Mouse (Mus musculus) kidney, embryonic 14.5 days (tissue): ENCODE measurements around the gene Dhrs9. TPM values are rescaled to one million over a fixed set of nuclear protein-coding genes. Genes with fewer than 3 reads are reported as not detected.

Experiments
- ATAC-seq: fragments of 200-750 bp; cut with Nextera tagmentation; 2 replicates; pipeline ENCODE4 v1.8.0; 2017; ENCODE audit warnings: moderate number of reproducible peaks, mild to moderate bottlenecking, moderate TSS enrichment, moderate library complexity; ENCODE audit not compliant: low FRiP score, low TSS enrichment
- H3K27ac ChIP-seq: fragments of 300-500 bp; sonication (generic); 2 replicates; pipeline ENCODE4 v1.5.1; 2014; ENCODE audit warnings: low read depth, mild to moderate bottlenecking, low read length, moderate library complexity, mixed read lengths
- H3K27me3 ChIP-seq: fragments of 300-500 bp; sonication (generic); 2 replicates; pipeline ENCODE4 v1.6.1; 2014; ENCODE audit warnings: mild to moderate bottlenecking, low read length; ENCODE audit not compliant: control insufficient read depth, insufficient read depth
- H3K36me3 ChIP-seq: fragments of 300-500 bp; sonication (generic); 2 replicates; pipeline ENCODE4 v1.6.1; 2014; ENCODE audit warnings: low read length, mixed read lengths; ENCODE audit not compliant: control insufficient read depth, insufficient read depth
- H3K4me1 ChIP-seq: fragments of 300-500 bp; sonication (generic); 2 replicates; pipeline ENCODE4 v1.6.1; 2014; ENCODE audit warnings: low read length, mixed read lengths; ENCODE audit not compliant: control insufficient read depth, insufficient read depth
- H3K4me2 ChIP-seq: fragments of 300-500 bp; sonication (generic); replicated peaks from 2 replicates; pipeline ENCODE4 v1.6.1; 2014; ENCODE audit warnings: low read depth, mild to moderate bottlenecking, low read length
- H3K4me3 ChIP-seq: fragments of 300-500 bp; sonication (generic); 2 replicates; pipeline ENCODE4 v1.5.1; 2014; ENCODE audit warnings: mild to moderate bottlenecking, low read length
- H3K9ac ChIP-seq: fragments of 300-500 bp; sonication (generic); 2 replicates; pipeline ENCODE4 v1.6.1; 2014; ENCODE audit warnings: low read depth, mild to moderate bottlenecking, low read length, moderate library complexity
- H3K9me3 ChIP-seq: fragments of 300-500 bp; sonication (generic); 2 replicates; pipeline ENCODE4 v1.6.1; 2016; ENCODE audit warnings: low read length; ENCODE audit not compliant: control insufficient read depth
- WGBS: fragments of 180-500 bp; shearing (Covaris S2); extraction: QIAGEN DNeasy Blood & Tissue Kit; methylation state at CpG from one replicate; pipeline ENCODE4 v1.1.7; 2014; 5-methylcytosine and 5-hydroxymethylcytosine counted together
- polyA plus RNA-seq: library from polyadenylated mRNA; unstranded; fragments of >200 nt; fragmentation: Nextera tagmentation; extraction: Ambion mirVana; gene quantifications from 2 replicates; pipeline ENCODE4 v1.2.1, GENCODE M21; 2014

Dhrs9 gene
- polyA plus RNA-seq, 1 experiment from 2014 or later = not detected

GRCm38 (mm10) chr2:69402309-69402708 is 22.1 kb downstream of the Dhrs9 start:
- no peak overlapping the region for H3K4me2 ChIP-seq
- H3K9ac ChIP-seq = no peak overlapping the region
- no peak for ATAC-seq
- H3K36me3 ChIP-seq = no peaks in the 10 kb centered on the region
- no peaks in the 10 kb centered on the region for H3K4me1 ChIP-seq
- no peaks in the 10 kb centered on the region for H3K27me3 ChIP-seq
- H3K9me3 ChIP-seq = no peaks in the 10 kb centered on the region
- no peak overlapping the region for H3K4me3 ChIP-seq
- 91% methylated on average over 7 of the region's 7 CpGs for WGBS
- H3K27ac ChIP-seq = no peak overlapping the region

- Histone ChIP-seq H3K4me1 (no peaks in the 10 kb centered on the region), H3K27ac (no peak overlapping the region), H3K27me3 (no peaks in the 10 kb centered on the region), H3K9ac (no peak overlapping the region), H3K4me3 (no peak overlapping the region), H3K36me3 (no peaks in the 10 kb centered on the region), H3K9me3 (no peaks in the 10 kb centered on the region), H3K4me2 (no peak overlapping the region)
- ATAC-seq = no peak
- WGBS = 94% methylated on average over 5 of the region's 5 CpGs
Observed at GRCm38 (mm10) chr2:69405692-69406091, 25.4 kb downstream of the Dhrs9 start.

GRCm38 (mm10) chr2:69414539-69414938 is 34.3 kb downstream of the Dhrs9 start:
- ATAC-seq = no peak
- WGBS = 96% methylated on average over 10 of the region's 10 CpGs
- Histone ChIP-seq H3K4me1 (no peaks in the 10 kb centered on the region), H3K9ac (no peak overlapping the region), H3K4me3 (no peak overlapping the region), H3K4me2 (no peak overlapping the region), H3K9me3 (no peaks in the 10 kb centered on the region), H3K27me3 (no peaks in the 10 kb centered on the region), H3K36me3 (no peaks in the 10 kb centered on the region), H3K27ac (no peak overlapping the region)

GRCm38 (mm10) chr2:69415070-69415469 is 34.8 kb downstream of the Dhrs9 start:
- Histone ChIP-seq H3K9me3 (no peaks in the 10 kb centered on the region), H3K27me3 (no peaks in the 10 kb centered on the region), H3K36me3 (no peaks in the 10 kb centered on the region), H3K4me1 (no peaks in the 10 kb centered on the region), H3K9ac (no peak overlapping the region), H3K4me2 (no peak overlapping the region), H3K27ac (no peak overlapping the region), H3K4me3 (no peak overlapping the region)
- WGBS = 87% methylated on average over 6 of the region's 6 CpGs
- ATAC-seq = no peak

GRCm38 (mm10) chr2:69418294-69418881 is 38.1 kb downstream of the Dhrs9 start:
- no peaks in the 10 kb centered on the region for H3K36me3 ChIP-seq
- no peak for ATAC-seq
- H3K27me3 ChIP-seq = no peaks in the 10 kb centered on the region
- no peaks in the 10 kb centered on the region for H3K4me1 ChIP-seq
- no peaks in the 10 kb centered on the region for H3K9me3 ChIP-seq
- H3K4me2 ChIP-seq = no peak overlapping the region
- H3K27ac ChIP-seq = no peak overlapping the region
- WGBS = 20% methylated on average over 11 of the region's 11 CpGs
- no peak overlapping the region for H3K4me3 ChIP-seq
- no peak overlapping the region for H3K9ac ChIP-seq

GRCm38 (mm10) chr2:69424829-69425228 is 44.6 kb downstream of the Dhrs9 start:
- no peak overlapping the region for H3K4me3 ChIP-seq
- no peak overlapping the region for H3K4me2 ChIP-seq
- no peaks in the 10 kb centered on the region for H3K27me3 ChIP-seq
- H3K27ac ChIP-seq = no peak overlapping the region
- WGBS = 48% methylated on average over 5 of the region's 5 CpGs
- no peaks in the 10 kb centered on the region for H3K4me1 ChIP-seq
- peak; percentile 43; the same call in 1 of the 2 replicates for ATAC-seq
- H3K36me3 ChIP-seq = no peaks in the 10 kb centered on the region
- no peaks in the 10 kb centered on the region for H3K9me3 ChIP-seq
- H3K9ac ChIP-seq = no peak overlapping the region

GRCm38 (mm10) chr2:69426081-69426480 is 45.8 kb downstream of the Dhrs9 start:
- Histone ChIP-seq H3K9ac (no peak overlapping the region), H3K36me3 (no peaks in the 10 kb centered on the region), H3K4me3 (no peak overlapping the region), H3K4me2 (no peak overlapping the region), H3K4me1 (no peaks in the 10 kb centered on the region), H3K27me3 (no peaks in the 10 kb centered on the region), H3K27ac (no peak overlapping the region), H3K9me3 (no peaks in the 10 kb centered on the region)
- no peak for ATAC-seq
- 100% methylated on average over 1 of the region's 1 CpGs for WGBS

- Histone ChIP-seq H3K9me3 (no peaks in the 10 kb centered on the region), H3K27me3 (no peaks in the 10 kb centered on the region), H3K9ac (no peak overlapping the region), H3K4me3 (no peak overlapping the region), H3K4me2 (no peak overlapping the region), H3K36me3 (no peaks in the 10 kb centered on the region), H3K4me1 (no peaks in the 10 kb centered on the region), H3K27ac (no peak overlapping the region)
- 80% methylated on average over 10 of the region's 10 CpGs for WGBS
- no peak for ATAC-seq
Observed at GRCm38 (mm10) chr2:69427141-69427540, 46.9 kb downstream of the Dhrs9 start.

- ATAC-seq = peak; percentile 73; the same call in 1 of the 2 replicates
- Histone ChIP-seq H3K4me3 (no peak overlapping the region), H3K27me3 (no peaks in the 10 kb centered on the region), H3K36me3 (no peaks in the 10 kb centered on the region), H3K27ac (no peak overlapping the region), H3K4me2 (no peak overlapping the region), H3K9me3 (no peaks in the 10 kb centered on the region), H3K4me1 (no peaks in the 10 kb centered on the region), H3K9ac (no peak overlapping the region)
- WGBS = 35% methylated on average over 3 of the region's 3 CpGs
Observed at GRCm38 (mm10) chr2:69428116-69428515, 47.9 kb downstream of the Dhrs9 start.
